Mouse (Mus musculus) liver, postnatal 0 days (tissue): ENCODE measurements around the gene Bdh2.

ENCODE experiments used
- CTCF ChIP-seq: sonication (generic); IDR thresholded peaks from 2 replicates; pipeline ENCODE4 v1.5.1; 2016; ENCODE audit warnings: antibody characterized with exemption, low read depth
- EP300 ChIP-seq: IDR thresholded peaks from 2 replicates; pipeline ENCODE4 v1.6.1; 2016; ENCODE audit warnings: antibody characterized with exemption, low read depth, mild to moderate bottlenecking

- TF ChIP-seq CTCF (peak; percentile 83), EP300 (no peak)
Observed at GRCm38 (mm10) chr3:135290249-135290894, 9.4 kb downstream of the Bdh2 start.
